Mouse (Mus musculus): ENCODE measurements around the gene Cyp4f40.
"Not testable (repeated sequence)": the region's sequence is repeated elsewhere in the genome, so short reads cannot be mapped to it uniquely, and the experiment has no call there.

Cyp4f40 gene

GRCm38 (mm10) chr17:32722151-32722550 is 63.5 kb downstream of the Cyp4f40 start:
- peak; percentile 75 for DNase-seq

DNA sequence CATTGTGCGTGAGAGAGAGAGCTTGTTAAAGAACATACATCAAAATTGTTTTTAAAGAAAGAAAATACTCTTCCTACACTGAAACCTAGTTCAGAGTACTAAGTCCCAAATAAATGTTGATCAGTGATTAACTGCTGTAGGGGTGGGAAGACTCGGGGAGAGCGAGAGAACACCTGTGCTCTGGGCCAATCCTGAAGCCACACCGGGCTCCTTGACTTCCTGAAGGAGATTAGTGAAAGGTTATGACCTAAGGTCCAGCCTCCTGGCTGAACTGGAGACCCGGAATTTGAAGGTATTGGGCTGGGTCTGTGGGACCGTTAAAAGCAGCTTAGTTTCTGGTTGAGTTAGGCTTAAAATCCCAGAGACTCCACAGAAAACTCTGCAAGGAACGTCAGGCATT is 64.1 kb downstream of the Cyp4f40 start:
- DNase-seq, result peak; percentile 75

GRCm38 (mm10) chr17:32726360-32726759 is 67.7 kb downstream of the Cyp4f40 start:
- DNase-seq, result not testable (repeated sequence)

Data from kidney, adult 9 months (tissue).